Mouse (Mus musculus) cerebellum, adult 2 months (tissue): ENCODE data around the gene Tmem159. TPM values are rescaled to one million over a fixed set of nuclear protein-coding genes. Genes with fewer than 3 reads are reported as not detected.

ENCODE experiments used
- DNase-seq, 2 experiments: peaks; one replicate each; pipeline ENCODE4 v3.0.0; 2021
- H3K27ac ChIP-seq: fragments of 200-500 bp; 2 replicates; pipeline ENCODE4 v1.5.1; 2012; ENCODE audit warnings: low read length, control low read depth, inconsistent platforms; ENCODE audit not compliant: insufficient read depth
- H3K27me3 ChIP-seq: fragments of 200-500 bp; 2 replicates; pipeline ENCODE4 v1.6.1; 2012; ENCODE audit warnings: inconsistent platforms, mild to moderate bottlenecking, low read length, moderate library complexity; ENCODE audit not compliant: control insufficient read depth, insufficient read depth
- H3K4me1 ChIP-seq: fragments of 200-500 bp; 2 replicates; pipeline ENCODE4 v1.6.1; 2011; ENCODE audit warnings: low read length; ENCODE audit not compliant: control insufficient read depth, insufficient read depth
- H3K4me3 ChIP-seq: fragments of 200-500 bp; replicated peaks from 2 replicates; pipeline ENCODE3; 2011; ENCODE audit warnings: mild to moderate bottlenecking, low read depth, low read length, control low read depth; ENCODE audit not compliant: insufficient read depth
- CTCF ChIP-seq: fragments of 200-500 bp; IDR thresholded peaks from 2 replicates; pipeline ENCODE4 v1.5.1; 2011; ENCODE audit warnings: low read depth, mild to moderate bottlenecking, control low read depth, low read length, moderate library complexity, borderline replicate concordance; ENCODE audit not compliant: insufficient read depth
- POLR2A ChIP-seq: fragments of 200-500 bp; IDR thresholded peaks from 2 replicates; pipeline ENCODE4 v1.6.1; 2011; ENCODE audit warnings: low read length, control low read depth, borderline replicate concordance; ENCODE audit not compliant: insufficient read depth
- WGBS: fragments of 180-500 bp; shearing (Covaris S2); methylation state at CpG from one replicate; pipeline ENCODE4 v1.1.7; 2018; 5-methylcytosine and 5-hydroxymethylcytosine counted together
- polyA plus RNA-seq: library from polyadenylated mRNA; depleted of rRNA; stranded (reverse); fragments of >200 nt; gene quantifications from 2 replicates; pipeline ENCODE4 v1.2.3, GENCODE M21; 2012

Gene Tmem159
- polyA plus RNA-seq, 1 experiment: 10.9 TPM

DNA sequence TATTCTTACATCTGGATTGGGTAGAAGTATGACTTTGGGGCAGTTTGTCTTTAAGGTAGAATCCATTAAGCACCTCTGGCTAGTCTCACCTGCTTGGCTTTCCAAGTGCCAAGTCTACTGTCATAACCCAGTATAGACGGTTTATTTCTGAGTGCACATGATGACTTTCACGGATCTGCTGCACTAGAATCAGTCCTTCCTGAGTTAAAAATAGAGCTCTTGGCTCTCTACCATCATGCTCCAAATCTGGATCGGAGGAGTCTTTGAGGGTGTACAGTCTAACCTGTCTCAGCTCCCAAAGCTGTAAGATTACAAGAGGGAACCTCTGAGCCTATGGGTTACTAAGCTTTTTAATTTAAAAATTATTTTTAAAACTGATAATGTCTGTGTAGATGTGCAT lies 7.9 kb upstream of the Tmem159 start:
- no peak overlapping the region for H3K27ac ChIP-seq
- no peaks in the 10 kb centered on the region for H3K4me1 ChIP-seq
- H3K4me3 ChIP-seq: no peak overlapping the region
- TF ChIP-seq CTCF (no peak), POLR2A (no peak)
- WGBS: 13% methylated on average over 3 of the region's 3 CpGs
- no peaks in the 10 kb centered on the region for H3K27me3 ChIP-seq
- no peak for DNase-seq

GRCm38 (mm10) chr7:120095180-120095579 lies 7.0 kb upstream of the Tmem159 start, which contains the start of gene Dnah3:
Gene Dnah3 (minus strand): TSS chr7:120095280.
- WGBS: 93% methylated on average over 6 of the region's 6 CpGs
- H3K27ac ChIP-seq: no peak within 1 kb of the TSS
- H3K27me3 ChIP-seq: no peaks in the 10 kb centered on the region
- H3K4me1 ChIP-seq: no peaks in the 10 kb centered on the region
- H3K4me3 ChIP-seq: no peak within 1 kb of the TSS
- DNase-seq: no peak
- TF ChIP-seq POLR2A (no peak), CTCF (no peak)

DNA sequence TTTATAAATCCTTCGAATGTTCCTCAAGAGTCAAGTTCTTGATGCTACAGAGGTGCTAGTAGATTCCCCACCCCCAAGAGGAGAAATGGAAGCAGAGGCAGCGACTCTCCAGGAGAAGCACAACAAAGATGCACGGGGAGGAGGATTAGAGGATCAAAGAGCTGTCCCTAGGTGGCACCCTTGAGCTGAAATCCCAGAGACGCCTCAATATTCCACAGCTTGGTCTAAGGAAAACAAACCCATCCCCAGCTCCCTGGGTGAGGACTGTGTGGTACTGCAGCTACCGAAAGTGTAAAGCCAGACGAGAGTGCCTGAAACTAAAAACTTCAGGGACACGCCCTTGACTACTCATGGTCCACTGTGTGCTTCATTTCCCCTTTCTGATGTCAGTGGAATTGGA lies 4.3 kb upstream of the Tmem159 start:
- DNase-seq: peak; percentile 62 to 67
- peak; percentile 70 for TF ChIP-seq CTCF
- no peak for TF ChIP-seq POLR2A
- 8% methylated on average over 7 of the region's 7 CpGs for WGBS
- Histone ChIP-seq H3K4me1 (no peaks in the 10 kb centered on the region), H3K4me3 (no peak overlapping the region), H3K27me3 (no peaks in the 10 kb centered on the region), H3K27ac (no peak overlapping the region)

GRCm38 (mm10) chr7:120098403-120098802 lies 3.8 kb upstream of the Tmem159 start:
- H3K4me3 ChIP-seq: no peak overlapping the region
- H3K4me1 ChIP-seq: no peaks in the 10 kb centered on the region
- 22% methylated on average over 9 of the region's 9 CpGs for WGBS
- peak; percentile 51 to 57 for DNase-seq
- TF ChIP-seq POLR2A (no peak), CTCF (peak; percentile 73)
- no peak overlapping the region for H3K27ac ChIP-seq
- no peaks in the 10 kb centered on the region for H3K27me3 ChIP-seq

- Histone ChIP-seq H3K4me1 (peaks cover 5% of the 10 kb centered on the region; the same call in 1 of the 2 replicates), H3K4me3 (peak overlapping the region; percentile 89), H3K27me3 (no peaks in the 10 kb centered on the region), H3K27ac (no peak overlapping the region)
- peak; percentile 26 to 38 for DNase-seq
- TF ChIP-seq POLR2A (no peak), CTCF (no peak)
- WGBS: 9% methylated on average over 25 of the region's 25 CpGs
Observed at GRCm38 (mm10) chr7:120103019-120103567, 940 bp downstream of the Tmem159 start.

DNA sequence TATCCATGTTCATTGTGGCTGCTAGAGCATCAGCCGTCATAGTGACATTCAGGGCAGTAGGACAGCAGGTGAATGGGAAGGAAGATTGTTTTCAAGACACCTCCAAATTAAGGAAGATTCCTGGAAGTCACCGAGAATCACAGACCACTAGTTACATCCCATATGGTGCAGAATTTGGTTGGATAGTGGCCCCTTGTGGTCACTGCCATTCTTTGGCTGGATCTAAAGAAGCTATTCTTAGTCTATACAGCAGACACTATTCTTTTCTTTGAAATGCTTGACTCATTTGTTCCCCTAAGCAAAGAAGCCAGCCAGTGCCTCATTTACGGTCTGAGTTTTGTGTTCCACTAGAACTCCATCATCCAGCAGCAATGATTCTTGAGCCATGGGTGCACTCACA lies 2.8 kb downstream of the Tmem159 start:
- WGBS: 38% methylated on average over 3 of the region's 3 CpGs
- H3K4me3 ChIP-seq: no peak overlapping the region
- no peaks in the 10 kb centered on the region for H3K27me3 ChIP-seq
- H3K27ac ChIP-seq: no peak overlapping the region
- TF ChIP-seq CTCF: no peak
- TF ChIP-seq POLR2A: no peak
- DNase-seq: peak; percentile 26 to 30
- peaks cover 5% of the 10 kb centered on the region; the same call in 1 of the 2 replicates for H3K4me1 ChIP-seq

DNA sequence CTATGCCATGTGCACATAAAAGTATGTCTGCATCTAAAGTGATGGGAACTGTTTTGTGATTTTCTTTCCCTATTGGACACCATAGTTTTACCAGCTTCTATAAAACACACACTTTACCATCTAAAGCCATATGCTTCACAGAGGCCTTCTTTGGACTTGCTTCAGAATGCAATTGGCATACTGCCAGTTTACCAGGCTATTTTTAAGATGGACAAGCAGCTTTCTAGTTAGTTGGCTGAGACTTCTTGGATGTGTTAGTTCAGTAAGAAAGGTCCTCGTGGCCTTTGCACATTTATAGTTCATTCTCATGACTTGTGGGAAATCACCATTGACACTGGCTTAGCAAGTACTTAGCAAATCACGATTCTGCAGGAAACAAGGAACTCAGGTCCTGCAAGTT lies 4.2 kb downstream of the Tmem159 start:
- TF ChIP-seq POLR2A (no peak), CTCF (no peak)
- peak in 1 of 2 experiments; percentile 75 for DNase-seq
- no peak overlapping the region for H3K27ac ChIP-seq
- peaks cover 5% of the 10 kb centered on the region; the same call in 1 of the 2 replicates for H3K4me1 ChIP-seq
- no peaks in the 10 kb centered on the region for H3K27me3 ChIP-seq
- no peak overlapping the region for H3K4me3 ChIP-seq
- 16% methylated on average over 2 of the region's 2 CpGs for WGBS

- Histone ChIP-seq H3K27ac (no peak overlapping the region), H3K27me3 (no peaks in the 10 kb centered on the region), H3K4me3 (no peak overlapping the region), H3K4me1 (peaks cover 4% of the 10 kb centered on the region; the same call in 1 of the 2 replicates)
- 72% methylated on average over 5 of the region's 5 CpGs for WGBS
- TF ChIP-seq POLR2A (no peak), CTCF (no peak)
- DNase-seq: no peak
Observed at GRCm38 (mm10) chr7:120109676-120110075, 7.5 kb downstream of the Tmem159 start.
